Mouse (Mus musculus) bone marrow, adult 2 months (tissue): ENCODE measurements at regions not wholly inside any gene's neighbourhood (a gene's known extent, or its start where the extent isn't known, plus 50 kb on each side); places are given as distances from the start of the nearest gene placed in this dataset.

Experiments
- H3K27ac ChIP-seq: fragments of 200-500 bp; 2 replicates; pipeline ENCODE4 v1.5.1; 2012; ENCODE audit warnings: low read depth, mild to moderate bottlenecking, control low read depth, inconsistent platforms, low read length; ENCODE audit not compliant: control insufficient read depth, poor library complexity, insufficient read depth
- H3K4me1 ChIP-seq: fragments of 200-500 bp; 2 replicates; pipeline ENCODE4 v1.6.1; 2011; ENCODE audit warnings: low read length; ENCODE audit not compliant: control insufficient read depth, insufficient read depth
- H3K4me3 ChIP-seq: fragments of 200-500 bp; replicated peaks from 2 replicates; pipeline ENCODE3; 2011; ENCODE audit warnings: mild to moderate bottlenecking, low read depth, low read length, control low read depth; ENCODE audit not compliant: control insufficient read depth
- CTCF ChIP-seq: fragments of 200-500 bp; IDR thresholded peaks from 2 replicates; pipeline ENCODE4 v1.5.1; 2011; ENCODE audit warnings: low read length, control low read depth; ENCODE audit not compliant: control insufficient read depth, insufficient read depth
- POLR2A ChIP-seq: fragments of 200-500 bp; IDR thresholded peaks from 2 replicates; pipeline ENCODE4 v1.6.1; 2011; ENCODE audit warnings: low read depth, mild to moderate bottlenecking, control low read depth, low read length, borderline replicate concordance; ENCODE audit not compliant: control insufficient read depth
- WGBS: fragments of 180-500 bp; shearing (Covaris S2); methylation state at CpG from one replicate; pipeline ENCODE4 v1.1.7; 2018; 5-methylcytosine and 5-hydroxymethylcytosine counted together

DNA sequence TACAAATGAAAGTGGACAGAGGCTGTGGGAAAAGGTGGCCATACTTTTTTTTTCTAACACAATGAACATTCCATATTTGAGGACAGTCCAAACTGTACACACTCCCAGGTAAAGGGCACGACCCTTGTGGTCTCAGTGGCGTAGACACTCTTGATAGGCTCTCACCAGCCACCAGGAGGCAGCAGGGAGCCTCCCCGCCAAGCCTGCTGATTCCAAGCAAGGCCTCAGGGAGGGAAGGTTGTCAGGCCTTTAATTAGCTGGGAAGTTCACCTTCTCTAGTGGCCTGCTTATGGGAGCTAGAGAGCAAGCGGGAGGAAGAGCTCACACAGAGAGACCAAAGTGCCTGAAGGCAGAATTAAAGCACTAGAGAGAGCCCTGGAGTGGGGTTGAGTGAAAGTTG is 403.7 kb downstream of the Zfp536 start:
- TF ChIP-seq CTCF, result peak; percentile 42
- no peak for TF ChIP-seq POLR2A
- WGBS, result 55% methylated on average over 4 of the region's 4 CpGs
- H3K27ac ChIP-seq, result no peak overlapping the region
- H3K4me1 ChIP-seq, result no peaks in the 10 kb centered on the region; the same call in 1 of the 2 replicates
- no peak overlapping the region for H3K4me3 ChIP-seq

- Histone ChIP-seq H3K4me1 (no peaks in the 10 kb centered on the region; the same call in 1 of the 2 replicates), H3K27ac (no peak overlapping the region), H3K4me3 (no peak overlapping the region)
- TF ChIP-seq POLR2A (no peak), CTCF (peak; percentile 83)
- WGBS, result 12% methylated on average over 11 of the region's 11 CpGs
Measured at GRCm38 (mm10) chr7:37373864-37374263, 399.6 kb downstream of the Zfp536 start.

- H3K4me1 ChIP-seq, result no peaks in the 10 kb centered on the region; the same call in 1 of the 2 replicates
- WGBS, result 71% methylated on average over 9 of the region's 9 CpGs
- TF ChIP-seq CTCF (no peak), POLR2A (no peak)
Measured at GRCm38 (mm10) chr7:37375044-37375443, 398.4 kb downstream of the Zfp536 start.

DNA sequence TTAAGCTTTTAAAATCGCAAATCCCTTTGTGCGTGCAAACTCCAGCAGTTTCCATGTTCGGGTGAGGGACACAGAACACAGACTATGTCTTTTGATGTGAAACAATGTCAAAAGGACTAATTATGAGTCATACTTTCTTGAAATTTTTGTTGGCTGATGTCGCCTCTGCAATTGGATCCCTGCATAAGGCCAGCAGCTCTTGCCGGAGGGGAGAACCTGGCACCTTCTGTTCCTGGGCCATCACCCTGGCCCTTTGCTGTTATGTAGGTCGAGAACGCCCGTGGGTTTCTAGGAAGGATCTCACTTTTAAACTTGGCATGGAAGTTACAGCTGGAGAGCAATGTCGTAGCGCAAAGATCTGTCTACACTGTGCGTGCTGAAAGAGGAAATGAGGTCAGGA is 397.9 kb downstream of the Zfp536 start:
- TF ChIP-seq POLR2A, result no peak
- TF ChIP-seq CTCF, result no peak
- no peak overlapping the region for H3K27ac ChIP-seq
- H3K4me1 ChIP-seq, result no peaks in the 10 kb centered on the region; the same call in 1 of the 2 replicates
- no peak overlapping the region for H3K4me3 ChIP-seq
- WGBS, result 43% methylated on average over 11 of the region's 11 CpGs

More at GRCm38 (mm10) chr7:37375044-37375443, 398.4 kb downstream of the Zfp536 start:
- H3K27ac ChIP-seq, result no peak overlapping the region
- no peak overlapping the region for H3K4me3 ChIP-seq

- H3K4me1 ChIP-seq, result no peaks in the 10 kb centered on the region; the same call in 1 of the 2 replicates
- TF ChIP-seq CTCF (no peak), POLR2A (no peak)
- 14% methylated on average over 6 of the region's 6 CpGs for WGBS
Measured at GRCm38 (mm10) chr7:37376207-37376606, 397.2 kb downstream of the Zfp536 start.

DNA sequence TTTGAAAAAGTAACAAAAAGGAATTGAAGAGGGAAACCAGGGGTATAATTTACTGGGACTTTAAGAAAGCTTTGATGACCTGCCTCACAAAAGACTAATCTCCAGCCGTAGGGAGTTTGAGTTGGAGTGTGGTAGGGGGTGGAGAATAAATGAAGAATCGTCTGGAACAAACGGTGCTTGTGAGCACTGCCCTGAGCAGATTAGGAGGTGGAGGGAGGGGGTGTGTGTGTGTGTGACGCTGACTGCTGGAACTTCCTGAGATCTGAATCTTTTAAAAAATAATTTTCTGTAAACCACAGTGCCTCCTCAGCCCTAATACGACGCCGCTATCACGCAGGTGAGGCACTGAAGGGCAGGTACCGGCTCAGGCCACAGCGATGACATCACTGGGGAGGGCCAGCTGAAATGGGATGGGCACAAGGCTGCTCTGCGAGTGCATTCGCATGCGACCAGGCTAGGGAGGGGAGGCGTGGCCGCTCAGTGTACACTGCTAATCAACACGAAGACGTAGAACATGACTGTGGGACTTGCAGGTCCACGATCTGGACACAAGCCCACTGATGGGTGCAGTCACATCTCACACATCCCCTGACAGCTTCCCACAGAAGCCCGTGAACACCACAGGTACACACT is 395.4 kb downstream of the Zfp536 start:
- Histone ChIP-seq H3K27ac (no peak overlapping the region), H3K4me1 (no peaks in the 10 kb centered on the region; the same call in 1 of the 2 replicates), H3K4me3 (no peak overlapping the region)
- TF ChIP-seq POLR2A (no peak), CTCF (no peak)
- 27% methylated on average over 19 of the region's 19 CpGs for WGBS

More at GRCm38 (mm10) chr7:37376207-37376606, 397.2 kb downstream of the Zfp536 start:
- no peak overlapping the region for H3K27ac ChIP-seq
- no peak overlapping the region for H3K4me3 ChIP-seq

- H3K27ac ChIP-seq, result no peak overlapping the region
- TF ChIP-seq POLR2A (no peak), CTCF (no peak)
- no peaks in the 10 kb centered on the region for H3K4me1 ChIP-seq
- no peak overlapping the region for H3K4me3 ChIP-seq
- WGBS, result 76% methylated on average over 8 of the region's 8 CpGs
Measured at GRCm38 (mm10) chr7:37387871-37388270, 385.6 kb downstream of the Zfp536 start.

DNA sequence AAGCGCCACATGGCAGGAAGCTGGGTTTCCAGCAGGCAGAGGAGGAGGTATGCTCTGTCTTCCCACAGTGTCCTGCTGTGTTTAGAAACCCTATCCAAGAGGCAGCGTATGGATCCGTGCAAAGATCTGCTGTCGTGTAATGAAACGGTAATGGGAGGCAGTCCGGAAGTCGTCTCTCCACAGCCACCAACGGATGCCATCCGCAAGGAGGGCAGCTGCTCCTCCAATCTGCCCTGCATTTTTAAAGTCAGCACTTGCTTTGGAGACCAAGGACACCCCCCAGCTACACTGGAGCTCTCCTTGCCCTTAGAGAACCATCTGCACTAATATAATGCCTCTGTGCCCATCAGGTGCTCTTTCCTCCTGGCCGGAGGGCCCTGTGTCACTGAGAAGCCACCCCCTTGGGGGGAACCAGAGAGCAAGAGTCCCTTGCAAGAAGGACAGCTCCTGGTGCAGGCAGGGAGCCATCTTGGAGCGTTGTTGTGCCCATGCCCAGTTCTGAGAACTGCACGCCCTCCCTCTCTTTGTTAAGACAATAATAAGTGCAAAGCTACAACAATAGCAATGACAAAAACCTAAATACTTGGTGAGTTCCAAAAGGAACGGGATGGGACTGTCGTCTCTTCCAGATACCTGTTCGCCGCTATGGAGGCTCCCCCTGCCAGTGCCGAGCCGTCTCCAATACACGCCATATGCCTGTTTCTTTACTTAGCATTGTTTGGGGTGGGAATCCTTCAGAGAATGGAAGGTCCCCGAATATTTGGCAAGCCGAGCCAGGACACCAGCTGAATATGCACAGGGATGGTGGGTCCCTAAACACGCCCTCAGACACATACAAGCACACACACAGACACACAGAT is 384.4 kb downstream of the Zfp536 start:
- Histone ChIP-seq H3K27ac (no peak overlapping the region), H3K4me3 (no peak overlapping the region), H3K4me1 (no peaks in the 10 kb centered on the region)
- TF ChIP-seq POLR2A, result no peak
- 88% methylated on average over 22 of the region's 22 CpGs for WGBS
